Mouse (Mus musculus) E14TG2a.4 (cell line): ENCODE measurements at regions not wholly inside any gene's neighbourhood (a gene's known extent, or its start where the extent isn't known, plus 50 kb on each side); places are given as distances from the start of the nearest gene placed in this dataset.

Experiments
- H3K27me3 ChIP-seq: 2 replicates; pipeline ENCODE4 v1.6.1; 2014; ENCODE audit warnings: low read length, control low read depth; ENCODE audit not compliant: insufficient read depth
- H3K36me3 ChIP-seq: 2 replicates; pipeline ENCODE4 v1.6.1; 2014; ENCODE audit warnings: low read length, control low read depth; ENCODE audit not compliant: insufficient read depth
- H3K4me1 ChIP-seq: replicated peaks from 2 replicates; pipeline ENCODE4 v1.6.1; 2014; ENCODE audit warnings: low read depth, low read length, control low read depth
- H3K4me3 ChIP-seq: replicated peaks from 2 replicates; pipeline ENCODE4 v1.5.1; 2014; ENCODE audit warnings: mild to moderate bottlenecking, low read length
- H3K9me3 ChIP-seq: 2 replicates; pipeline ENCODE4 v1.6.1; 2014; ENCODE audit warnings: low read length, control low read depth
- CTCF ChIP-seq: conservative IDR thresholded peaks from 2 replicates; pipeline ENCODE4 v1.5.1; 2014; ENCODE audit warnings: low read length
- NANOG ChIP-seq: IDR thresholded peaks from 2 replicates; pipeline ENCODE4 v1.6.1; 2014; ENCODE audit warnings: borderline replicate concordance, low read length, mixed read lengths
- POU5F1 ChIP-seq: IDR thresholded peaks from 2 replicates; pipeline ENCODE4 v1.6.1; 2014; ENCODE audit warnings: low read length, borderline replicate concordance

DNA sequence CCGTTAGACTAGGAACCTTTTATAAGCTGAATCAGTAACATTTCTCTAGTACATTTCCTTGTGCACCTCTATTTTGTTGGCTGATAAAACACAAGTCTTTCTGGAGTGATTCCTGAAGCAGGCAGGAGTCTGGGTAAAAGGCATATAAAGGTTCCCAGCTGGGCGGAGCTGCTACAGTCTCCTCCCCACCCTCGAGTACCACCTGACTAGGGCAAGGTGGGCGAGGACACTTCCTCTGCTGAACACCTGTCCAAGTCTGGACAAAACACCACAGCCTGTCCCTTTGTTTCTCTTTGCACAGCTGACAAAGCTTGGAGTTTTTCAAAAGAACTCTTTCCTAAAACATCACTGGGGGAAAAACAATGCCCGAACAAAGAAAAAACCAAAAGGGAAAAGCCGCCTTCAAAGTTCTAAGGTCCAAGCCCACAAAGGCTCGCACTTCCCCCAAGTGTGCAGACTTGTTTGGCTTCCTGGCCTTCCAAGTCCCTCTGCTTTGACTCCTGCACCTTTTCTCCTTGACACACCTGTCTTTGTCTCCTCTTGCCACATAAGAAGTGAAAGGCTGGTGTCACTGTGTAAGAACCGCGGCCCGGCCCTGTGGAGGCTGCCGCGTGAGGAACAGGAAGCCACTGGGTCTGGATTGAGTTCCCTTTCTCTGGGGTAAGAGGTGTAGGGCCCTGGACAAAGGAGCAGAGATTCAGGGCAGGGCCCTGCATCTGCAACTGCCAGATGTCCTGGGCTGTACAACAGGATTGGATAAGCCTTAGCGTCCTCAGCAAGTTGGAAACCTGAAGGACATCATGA lies 263.1 kb upstream of the Foxq1 start:
- Histone ChIP-seq H3K4me1 (peaks cover 10% of the 10 kb centered on the region), H3K9me3 (no peaks in the 10 kb centered on the region), H3K27me3 (no peaks in the 10 kb centered on the region; the same call in 1 of the 2 replicates), H3K4me3 (no peak overlapping the region), H3K36me3 (no peaks in the 10 kb centered on the region)
- no peak for TF ChIP-seq POU5F1
- no peak for TF ChIP-seq CTCF
- no peak for TF ChIP-seq NANOG

DNA sequence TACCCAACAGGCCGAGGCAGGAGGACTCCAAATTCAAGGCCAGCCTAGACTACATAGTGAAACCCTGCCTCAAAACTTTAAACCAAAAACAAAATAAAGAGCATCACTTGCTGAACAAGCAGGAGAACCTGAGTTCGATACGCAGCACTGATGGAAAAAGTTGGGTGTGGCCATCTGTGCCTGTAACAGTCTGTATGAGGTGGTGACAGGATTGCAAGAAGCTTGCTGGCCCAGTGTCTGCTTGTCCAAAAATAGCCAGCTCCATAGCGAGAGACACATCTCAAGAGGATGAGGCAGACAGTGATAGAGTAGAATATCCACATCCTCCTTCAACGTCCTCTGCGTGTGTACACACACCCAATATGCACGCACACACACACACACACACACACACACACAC lies 261.9 kb upstream of the Foxq1 start:
- no peaks in the 10 kb centered on the region for H3K9me3 ChIP-seq
- no peaks in the 10 kb centered on the region for H3K36me3 ChIP-seq

DNA sequence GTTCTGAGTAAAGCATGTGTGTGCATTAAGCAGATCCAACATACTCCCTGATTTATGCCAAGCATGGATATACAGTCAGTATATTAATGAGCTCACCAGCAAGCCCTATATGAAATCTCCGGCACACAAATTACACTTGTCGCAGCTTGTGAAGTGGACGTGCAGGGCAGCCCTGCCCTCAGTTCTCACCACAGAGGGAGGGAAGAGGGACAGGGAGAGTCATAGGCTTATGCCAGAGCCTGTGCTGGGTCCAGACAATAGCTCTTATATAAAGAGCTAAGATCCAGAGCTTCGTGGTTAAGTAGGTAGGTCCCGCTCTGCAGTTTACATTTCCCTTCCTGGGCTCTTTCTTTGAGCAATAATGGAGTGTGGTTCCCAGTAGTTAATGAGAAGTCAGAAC lies 252.7 kb upstream of the Foxq1 start:
- Histone ChIP-seq H3K36me3 (no peaks in the 10 kb centered on the region), H3K27me3 (no peaks in the 10 kb centered on the region), H3K4me3 (no peak overlapping the region), H3K4me1 (no peaks in the 10 kb centered on the region), H3K9me3 (peaks cover 42% of the 10 kb centered on the region)
- TF ChIP-seq CTCF (no peak), NANOG (no peak), POU5F1 (no peak)

More for the DNA sequence above, 261.9 kb upstream of the Foxq1 start:
- H3K4me3 ChIP-seq = no peak overlapping the region
- peaks cover 10% of the 10 kb centered on the region for H3K4me1 ChIP-seq
- no peak for TF ChIP-seq POU5F1
- no peak for TF ChIP-seq CTCF
- TF ChIP-seq NANOG = no peak
- no peaks in the 10 kb centered on the region; the same call in 1 of the 2 replicates for H3K27me3 ChIP-seq

DNA sequence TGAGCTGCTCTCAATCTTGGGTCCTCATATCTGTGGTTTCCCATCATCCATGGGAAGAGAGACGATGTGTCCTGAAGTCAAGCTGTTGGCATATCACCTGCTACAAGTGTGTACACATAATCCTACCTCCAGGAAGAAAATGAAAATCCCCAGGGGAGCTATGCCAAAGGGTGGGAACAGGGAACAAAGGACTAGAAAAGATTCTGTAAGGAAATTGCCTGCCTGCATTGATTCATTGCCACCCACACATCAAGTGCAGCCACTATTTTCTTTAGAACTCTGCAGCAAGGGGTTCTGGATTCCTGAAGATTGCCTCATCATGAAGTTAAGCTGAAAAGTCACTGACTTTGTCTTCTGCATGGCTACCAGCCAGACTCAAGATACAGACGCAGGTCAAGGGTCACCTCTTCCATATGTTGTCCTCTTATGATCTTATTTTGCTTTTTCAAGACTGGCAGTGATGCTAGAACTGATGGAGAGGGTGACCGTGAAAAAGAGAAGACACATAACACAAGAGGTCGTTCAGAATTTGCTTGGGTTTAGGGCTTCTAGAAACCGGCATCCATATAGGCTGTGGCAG lies 251.6 kb upstream of the Foxq1 start:
- no peaks in the 10 kb centered on the region for H3K36me3 ChIP-seq
- no peak overlapping the region for H3K4me3 ChIP-seq
- peaks cover 42% of the 10 kb centered on the region for H3K9me3 ChIP-seq
- H3K27me3 ChIP-seq = no peaks in the 10 kb centered on the region
- no peak for TF ChIP-seq NANOG
- no peak for TF ChIP-seq CTCF
- TF ChIP-seq POU5F1 = no peak
- H3K4me1 ChIP-seq = no peaks in the 10 kb centered on the region

DNA sequence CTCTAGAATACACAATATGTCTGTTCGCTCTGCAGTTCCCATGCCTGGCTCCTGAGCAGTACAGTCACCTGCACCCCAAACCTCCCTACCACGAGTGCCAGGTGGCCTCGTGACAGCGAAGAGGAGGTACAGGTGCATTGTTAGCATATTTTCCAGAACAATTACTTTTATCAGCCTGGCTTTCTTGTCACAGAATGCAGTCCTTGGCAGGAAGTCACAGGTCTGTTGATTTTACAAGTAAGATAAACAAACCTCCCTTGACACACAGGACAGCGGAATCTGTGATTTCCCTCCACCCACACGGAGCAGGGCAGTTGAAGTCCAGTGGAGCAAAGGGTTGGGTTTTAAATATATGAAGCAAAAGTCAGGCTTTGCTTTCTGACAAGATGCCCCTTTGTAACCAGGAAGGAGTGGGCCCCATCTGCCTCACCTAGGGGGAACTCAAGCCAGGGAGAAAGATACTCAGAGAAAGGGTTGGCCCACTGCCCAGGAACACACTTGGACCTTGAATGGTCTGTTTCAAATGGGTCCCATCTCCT lies 246.8 kb upstream of the Foxq1 start:
- TF ChIP-seq NANOG = no peak
- TF ChIP-seq CTCF = no peak
- TF ChIP-seq POU5F1 = no peak
- H3K9me3 ChIP-seq = peaks cover 11% of the 10 kb centered on the region
- H3K36me3 ChIP-seq = no peaks in the 10 kb centered on the region
- H3K4me3 ChIP-seq = no peak overlapping the region
- H3K4me1 ChIP-seq = no peaks in the 10 kb centered on the region
- H3K27me3 ChIP-seq = no peaks in the 10 kb centered on the region

DNA sequence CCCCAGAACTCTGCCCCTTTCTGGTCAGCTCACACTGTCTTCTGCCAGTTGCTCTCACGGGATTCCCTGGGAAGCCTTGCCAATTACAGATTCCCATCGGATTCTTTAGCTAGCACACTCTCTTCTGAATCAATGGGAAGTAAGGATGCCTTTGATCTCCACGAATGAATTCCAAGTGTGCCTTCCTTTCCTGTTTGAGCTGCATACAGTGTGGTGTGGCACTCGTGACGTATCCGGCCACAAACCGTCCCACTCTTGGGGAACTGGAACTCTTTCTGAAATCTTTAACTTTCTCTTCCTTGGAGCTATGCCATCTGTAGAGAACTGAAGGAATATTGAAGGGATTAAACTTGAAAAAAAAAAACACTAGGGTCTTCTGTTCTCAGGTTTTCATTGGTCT lies 243.2 kb upstream of the Foxq1 start:
- Histone ChIP-seq H3K36me3 (no peaks in the 10 kb centered on the region), H3K27me3 (no peaks in the 10 kb centered on the region; the same call in 1 of the 2 replicates), H3K4me1 (no peaks in the 10 kb centered on the region), H3K9me3 (no peaks in the 10 kb centered on the region), H3K4me3 (no peak overlapping the region)
- TF ChIP-seq POU5F1 = no peak
- TF ChIP-seq NANOG = no peak
- no peak for TF ChIP-seq CTCF

DNA sequence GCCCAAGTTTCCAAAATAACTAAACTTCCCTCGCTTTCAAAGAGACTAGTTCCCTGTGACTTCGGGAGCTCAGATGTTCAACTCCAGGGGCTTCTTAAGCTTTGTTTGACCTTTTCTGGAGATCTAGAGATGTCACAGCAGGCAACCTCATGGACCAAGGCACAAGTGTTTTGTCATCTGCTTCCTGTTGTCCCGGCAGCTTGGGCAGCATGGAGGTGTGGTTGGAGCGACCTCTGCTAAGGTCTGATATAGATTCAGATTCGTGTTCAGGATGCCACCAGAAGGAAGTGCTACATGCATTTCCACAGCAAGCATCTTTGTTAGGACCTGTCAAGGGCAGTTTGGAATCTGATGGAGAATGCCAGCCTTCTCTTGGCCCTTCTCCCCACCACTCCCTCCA lies 242.1 kb upstream of the Foxq1 start:
- no peaks in the 10 kb centered on the region for H3K36me3 ChIP-seq
- no peaks in the 10 kb centered on the region; the same call in 1 of the 2 replicates for H3K27me3 ChIP-seq
- no peak overlapping the region for H3K4me3 ChIP-seq
- no peaks in the 10 kb centered on the region for H3K4me1 ChIP-seq
- H3K9me3 ChIP-seq = no peaks in the 10 kb centered on the region
- TF ChIP-seq POU5F1 (no peak), NANOG (no peak), CTCF (no peak)

DNA sequence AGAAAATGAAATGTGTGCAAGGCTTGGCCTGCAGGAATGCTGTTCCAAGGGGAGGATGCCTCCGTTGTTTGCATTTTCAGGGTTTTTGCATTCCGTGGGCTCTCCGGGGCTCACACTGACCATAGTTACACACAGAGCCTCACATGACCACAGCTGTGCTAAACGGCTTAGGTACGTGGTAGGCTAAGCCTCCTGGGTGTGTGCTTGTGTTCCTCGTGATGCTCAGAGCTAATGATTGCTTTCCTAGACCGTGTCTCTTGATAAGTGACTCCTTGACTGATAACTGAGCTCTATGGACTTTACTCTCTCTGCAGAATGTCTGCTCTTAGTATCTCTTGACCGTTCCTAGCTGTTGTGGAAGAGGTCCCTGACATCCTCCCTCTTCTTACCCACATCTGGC lies 238.9 kb upstream of the Foxq1 start:
- Histone ChIP-seq H3K4me3 (no peak overlapping the region), H3K36me3 (no peaks in the 10 kb centered on the region), H3K27me3 (no peaks in the 10 kb centered on the region; the same call in 1 of the 2 replicates), H3K9me3 (no peaks in the 10 kb centered on the region), H3K4me1 (0 out of 2 replicates have a peak, but pooled peaks cover 5% of the 10 kb centered on the region)
- no peak for TF ChIP-seq POU5F1
- no peak for TF ChIP-seq NANOG
- no peak for TF ChIP-seq CTCF
